Mouse (Mus musculus) limb, embryonic 15.5 days (tissue): Measurements from ENCODE around the gene Cct7. TPM values are rescaled to one million over a fixed set of nuclear protein-coding genes. Genes with fewer than 3 reads are reported as not detected.

ENCODE experiments used
- ATAC-seq: fragments of 200-750 bp; cut with Nextera tagmentation; 2 replicates; pipeline ENCODE4 v1.8.0; 2017; ENCODE audit warnings: low read depth, moderate TSS enrichment; ENCODE audit not compliant: insufficient number of reproducible peaks, low FRiP score, low TSS enrichment
- H3K27ac ChIP-seq: fragments of 300-500 bp; sonication (generic); 2 replicates; pipeline ENCODE4 v1.5.1; 2015; ENCODE audit warnings: moderate library complexity, mild to moderate bottlenecking, inconsistent platforms
- H3K27me3 ChIP-seq: fragments of 300-500 bp; sonication (generic); 2 replicates; pipeline ENCODE4 v1.6.1; 2015; ENCODE audit warnings: inconsistent platforms
- H3K36me3 ChIP-seq: fragments of 300-500 bp; sonication (generic); 2 replicates; pipeline ENCODE4 v1.6.1; 2015; ENCODE audit warnings: inconsistent platforms
- H3K4me1 ChIP-seq: fragments of 300-500 bp; sonication (generic); 2 replicates; pipeline ENCODE4 v1.6.1; 2015; ENCODE audit warnings: inconsistent platforms
- H3K4me2 ChIP-seq: fragments of 300-500 bp; sonication (generic); 2 replicates; pipeline ENCODE4 v1.6.1; 2015; ENCODE audit warnings: mild to moderate bottlenecking, inconsistent platforms
- H3K4me3 ChIP-seq: fragments of 300-500 bp; sonication (generic); 2 replicates; pipeline ENCODE4 v1.5.1; 2015; ENCODE audit warnings: mild to moderate bottlenecking, inconsistent platforms
- H3K9ac ChIP-seq: fragments of 300-500 bp; sonication (generic); 2 replicates; pipeline ENCODE4 v1.6.1; 2015; ENCODE audit warnings: inconsistent platforms
- H3K9me3 ChIP-seq: fragments of 300-500 bp; sonication (generic); 2 replicates; pipeline ENCODE4 v1.6.1; 2016; ENCODE audit warnings: inconsistent platforms
- whole genome bisulfite sequencing: fragments of 180-500 bp; shearing (Covaris S2); methylation state at CpG from one replicate; pipeline ENCODE4 v1.1.7; 2015; 5-methylcytosine and 5-hydroxymethylcytosine counted together
- polyA plus RNA-seq: library from polyadenylated mRNA; unstranded; fragments of >200 nt; fragmentation: Nextera tagmentation; extraction: Ambion mirVana; gene quantifications from 2 replicates; pipeline ENCODE4 v1.2.1, GENCODE M21; 2015

The Cct7 gene
- polyA plus RNA-seq, 1 experiment from 2014 or later: 407 TPM

DNA sequence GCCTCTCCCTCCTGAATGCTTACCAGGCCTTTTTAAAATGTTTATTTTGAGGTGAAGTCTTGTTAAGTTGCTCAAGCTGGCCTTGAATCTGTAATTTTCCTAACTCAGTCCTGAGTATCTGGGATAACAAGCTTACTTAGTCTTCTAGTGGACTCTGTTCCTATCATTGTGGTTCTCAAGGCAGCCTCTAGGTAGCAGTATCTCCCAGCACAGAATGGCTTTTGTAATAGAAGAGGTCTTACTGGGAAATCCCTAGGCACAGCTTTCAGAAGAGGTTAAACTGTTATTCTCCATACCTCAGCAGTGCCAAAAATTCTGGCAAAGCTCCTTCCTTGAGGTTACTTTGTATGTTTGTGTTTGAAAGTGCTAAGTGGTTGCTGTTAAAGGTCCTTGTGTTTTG lies 14.1 kb downstream of the Cct7 start:
- Histone ChIP-seq H3K36me3 (peaks cover 90% of the 10 kb centered on the region), H3K9me3 (no peaks in the 10 kb centered on the region), H3K4me1 (no peaks in the 10 kb centered on the region), H3K9ac (no peak overlapping the region), H3K27ac (no peak overlapping the region), H3K4me2 (no peak overlapping the region), H3K27me3 (no peaks in the 10 kb centered on the region), H3K4me3 (no peak overlapping the region)
- no peak for ATAC-seq

GRCm38 (mm10) chr6:85469660-85470430 lies 18.5 kb downstream of the Cct7 start:
- H3K9ac ChIP-seq: no peak overlapping the region
- no peak for ATAC-seq
- H3K36me3 ChIP-seq: peaks cover 47% of the 10 kb centered on the region

GRCm38 (mm10) chr6:85471962-85472361 lies 20.6 kb downstream of the Cct7 start:
- no peak overlapping the region for H3K9ac ChIP-seq
- H3K27ac ChIP-seq: no peak overlapping the region
- H3K36me3 ChIP-seq: peaks cover 26% of the 10 kb centered on the region
- no peak for ATAC-seq
- 57% methylated on average over 8 of the region's 8 CpGs for WGBS
- H3K4me1 ChIP-seq: no peaks in the 10 kb centered on the region
- no peaks in the 10 kb centered on the region for H3K9me3 ChIP-seq
- no peaks in the 10 kb centered on the region for H3K27me3 ChIP-seq
- H3K4me2 ChIP-seq: no peak overlapping the region
- no peak overlapping the region for H3K4me3 ChIP-seq

More at GRCm38 (mm10) chr6:85469660-85470430, 18.5 kb downstream of the Cct7 start:
- no peak overlapping the region for H3K4me2 ChIP-seq
- H3K9me3 ChIP-seq: no peaks in the 10 kb centered on the region
- H3K4me3 ChIP-seq: no peak overlapping the region
- WGBS: 66% methylated on average over 5 of the region's 5 CpGs
- no peaks in the 10 kb centered on the region for H3K27me3 ChIP-seq
- no peak overlapping the region for H3K27ac ChIP-seq
- H3K4me1 ChIP-seq: no peaks in the 10 kb centered on the region

DNA sequence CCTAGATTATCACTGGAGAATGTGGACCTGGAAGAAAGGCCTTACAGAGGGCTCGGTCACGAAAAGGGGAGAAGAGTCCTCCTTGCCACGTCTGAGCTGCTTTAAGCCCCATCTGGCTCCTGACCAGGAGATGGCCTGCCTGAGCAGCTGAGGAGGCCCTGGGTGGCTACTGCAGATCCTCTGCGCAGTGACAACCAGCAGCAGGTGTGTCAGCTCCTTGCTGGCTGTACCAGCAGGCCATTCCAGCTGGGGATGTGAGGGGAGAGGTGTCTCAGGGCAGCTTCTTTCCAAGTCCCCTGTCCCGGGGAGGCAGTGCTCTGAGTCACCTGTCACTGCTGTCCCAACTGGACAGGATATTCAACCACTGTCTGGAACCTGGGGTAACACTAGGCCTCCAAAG lies 21.2 kb downstream of the Cct7 start:
- H3K36me3 ChIP-seq: peaks cover 20% of the 10 kb centered on the region
- ATAC-seq: no peak
- no peak overlapping the region for H3K9ac ChIP-seq
- H3K4me3 ChIP-seq: no peak overlapping the region
- H3K9me3 ChIP-seq: no peaks in the 10 kb centered on the region
- no peak overlapping the region for H3K27ac ChIP-seq
- H3K4me1 ChIP-seq: no peaks in the 10 kb centered on the region
- H3K4me2 ChIP-seq: no peak overlapping the region
- H3K27me3 ChIP-seq: 0 out of 2 replicates have a peak, but pooled peaks cover under 1% of the 10 kb centered on the region
- WGBS: 56% methylated on average over 5 of the region's 5 CpGs

DNA sequence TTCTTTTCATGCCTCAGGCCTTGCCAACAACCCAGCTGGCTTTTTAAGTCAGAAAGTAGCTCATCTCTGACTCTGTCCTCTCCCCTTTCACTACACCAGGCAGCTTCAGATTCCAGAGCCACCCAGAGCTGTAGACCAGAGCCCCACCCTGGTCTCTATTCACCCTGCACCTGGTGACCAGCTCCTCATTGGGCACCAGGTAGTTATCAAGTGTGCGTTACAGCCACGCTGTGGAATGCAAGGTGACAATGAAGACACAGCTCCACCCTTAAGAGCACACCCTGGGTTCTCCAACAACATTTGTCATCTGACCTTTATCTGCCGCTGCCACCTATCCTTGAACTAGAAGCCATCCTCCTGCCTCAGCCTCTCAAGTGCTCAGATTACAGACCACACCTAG lies 24.3 kb downstream of the Cct7 start:
- H3K27me3 ChIP-seq: peaks cover 27% of the 10 kb centered on the region
- no peak overlapping the region for H3K4me3 ChIP-seq
- H3K36me3 ChIP-seq: no peaks in the 10 kb centered on the region
- no peaks in the 10 kb centered on the region for H3K4me1 ChIP-seq
- WGBS: 77% methylated on average over 3 of the region's 3 CpGs
- ATAC-seq: no peak
- H3K9ac ChIP-seq: no peak overlapping the region
- H3K27ac ChIP-seq: no peak overlapping the region
- no peaks in the 10 kb centered on the region for H3K9me3 ChIP-seq
- no peak overlapping the region for H3K4me2 ChIP-seq

DNA sequence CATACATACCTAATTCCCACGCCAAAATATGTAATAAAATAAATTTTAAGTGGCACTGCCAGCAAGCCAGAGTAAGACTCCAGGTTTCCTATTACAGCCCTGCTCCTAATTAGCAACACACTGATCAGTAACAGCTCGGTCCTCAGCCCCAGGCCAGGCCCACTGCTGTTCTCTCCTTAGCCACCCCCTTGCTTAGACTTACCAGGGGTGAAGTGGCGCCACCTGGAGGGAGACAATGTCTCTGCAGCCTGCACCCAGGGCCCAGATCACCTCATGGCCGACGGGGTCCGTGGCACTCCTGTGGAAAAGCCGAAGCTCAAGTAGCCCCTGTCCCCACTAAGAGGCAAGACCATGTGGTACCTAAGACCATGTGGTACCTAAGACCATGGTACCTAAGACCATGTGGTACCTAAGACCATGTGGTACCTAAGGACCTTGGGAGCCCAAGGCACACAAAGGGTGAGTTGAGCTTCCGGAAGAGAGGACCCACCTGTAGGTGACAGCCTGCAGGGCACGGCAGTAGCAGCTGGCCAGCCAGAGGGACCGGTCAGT lies 26.1 kb downstream of the Cct7 start:
- Histone ChIP-seq H3K36me3 (no peaks in the 10 kb centered on the region), H3K4me3 (no peak overlapping the region), H3K4me1 (no peaks in the 10 kb centered on the region), H3K9me3 (no peaks in the 10 kb centered on the region), H3K27me3 (peaks cover 35% of the 10 kb centered on the region), H3K27ac (no peak overlapping the region), H3K4me2 (no peak overlapping the region), H3K9ac (no peak overlapping the region)
- 32% methylated on average over 10 of the region's 10 CpGs for WGBS
- ATAC-seq: no peak

GRCm38 (mm10) chr6:85478416-85478815 lies 27.1 kb downstream of the Cct7 start:
- H3K4me3 ChIP-seq: no peak overlapping the region
- H3K4me1 ChIP-seq: no peaks in the 10 kb centered on the region
- H3K9ac ChIP-seq: no peak overlapping the region
- no peak for ATAC-seq
- H3K9me3 ChIP-seq: no peaks in the 10 kb centered on the region
- H3K4me2 ChIP-seq: no peak overlapping the region
- H3K36me3 ChIP-seq: no peaks in the 10 kb centered on the region
- 43% methylated on average over 14 of the region's 14 CpGs for WGBS
- H3K27ac ChIP-seq: no peak overlapping the region
- peaks cover 43% of the 10 kb centered on the region for H3K27me3 ChIP-seq

DNA sequence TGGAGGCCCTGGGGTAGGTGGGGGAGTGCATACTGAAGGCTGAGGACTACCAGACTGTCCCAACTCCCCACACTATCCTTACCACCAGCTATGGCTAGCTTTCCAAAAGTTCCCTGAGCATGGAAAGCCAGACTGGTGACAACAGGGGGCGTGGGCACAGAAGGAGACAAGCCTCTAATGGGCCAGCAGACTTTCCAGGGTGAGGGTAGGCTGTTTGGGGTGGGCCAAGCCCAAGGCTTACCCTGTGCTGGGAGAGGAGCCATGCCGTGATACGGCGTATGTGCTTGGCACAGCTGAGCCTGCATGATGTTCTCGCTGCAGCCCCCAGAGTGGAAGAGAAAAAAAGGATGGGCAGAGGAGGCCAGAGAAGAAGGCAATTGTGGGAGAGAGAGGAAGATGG lies 28.7 kb downstream of the Cct7 start:
- Histone ChIP-seq H3K9ac (no peak overlapping the region), H3K27me3 (peaks cover 59% of the 10 kb centered on the region), H3K4me2 (no peak overlapping the region), H3K27ac (no peak overlapping the region), H3K4me3 (no peak overlapping the region), H3K4me1 (peaks cover 13% of the 10 kb centered on the region), H3K36me3 (no peaks in the 10 kb centered on the region), H3K9me3 (no peaks in the 10 kb centered on the region)
- ATAC-seq: no peak
- WGBS: 78% methylated on average over 5 of the region's 5 CpGs

GRCm38 (mm10) chr6:85480685-85481084 lies 29.4 kb downstream of the Cct7 start:
- H3K9ac ChIP-seq: no peak overlapping the region
- H3K4me3 ChIP-seq: no peak overlapping the region
- WGBS: 64% methylated on average over 16 of the region's 16 CpGs
- no peak for ATAC-seq
- peaks cover 13% of the 10 kb centered on the region for H3K4me1 ChIP-seq
- no peak overlapping the region for H3K27ac ChIP-seq
- H3K9me3 ChIP-seq: no peaks in the 10 kb centered on the region
- H3K36me3 ChIP-seq: no peaks in the 10 kb centered on the region
- H3K4me2 ChIP-seq: no peak overlapping the region
- peaks cover 66% of the 10 kb centered on the region for H3K27me3 ChIP-seq

- H3K36me3 ChIP-seq: no peaks in the 10 kb centered on the region
These were observed 32.8 kb downstream of the Cct7 start for GRCm38 (mm10) chr6:85483843-85484721.

GRCm38 (mm10) chr6:85485738-85486137 lies 34.4 kb downstream of the Cct7 start:
- H3K4me3 ChIP-seq: no peak overlapping the region
- no peak overlapping the region for H3K9ac ChIP-seq
- H3K36me3 ChIP-seq: no peaks in the 10 kb centered on the region
- no peaks in the 10 kb centered on the region for H3K9me3 ChIP-seq
- peaks cover 13% of the 10 kb centered on the region for H3K4me1 ChIP-seq
- no peak overlapping the region for H3K27ac ChIP-seq
- 57% methylated on average over 2 of the region's 2 CpGs for WGBS
- no peak overlapping the region for H3K4me2 ChIP-seq
- peaks cover 62% of the 10 kb centered on the region for H3K27me3 ChIP-seq
- no peak for ATAC-seq

More at GRCm38 (mm10) chr6:85483843-85484721, 32.8 kb downstream of the Cct7 start:
- 2% methylated on average over 92 of the region's 92 CpGs for WGBS
- Histone ChIP-seq H3K4me3 (peak overlapping the region; percentile 39), H3K9me3 (no peaks in the 10 kb centered on the region), H3K4me1 (peaks cover 13% of the 10 kb centered on the region), H3K4me2 (peak overlapping the region; percentile 62), H3K27me3 (peaks cover 78% of the 10 kb centered on the region), H3K27ac (no peak overlapping the region), H3K9ac (no peak overlapping the region)
- no peak for ATAC-seq

- Histone ChIP-seq H3K4me1 (peaks cover 16% of the 10 kb centered on the region), H3K9ac (no peak overlapping the region), H3K27ac (no peak overlapping the region), H3K4me3 (no peak overlapping the region), H3K4me2 (no peak overlapping the region), H3K27me3 (peaks cover 47% of the 10 kb centered on the region), H3K36me3 (no peaks in the 10 kb centered on the region), H3K9me3 (no peaks in the 10 kb centered on the region; the same call in 1 of the 2 replicates)
- ATAC-seq: no peak
- WGBS: 81% methylated on average over 4 of the region's 4 CpGs
These were observed 37.2 kb downstream of the Cct7 start for GRCm38 (mm10) chr6:85488510-85488909.
